Mouse (Mus musculus): ENCODE measurements around the gene Mcpt4. TPM values are rescaled to one million over a fixed set of nuclear protein-coding genes. Genes with fewer than 3 reads are reported as not detected.
"Not testable (repeated sequence)": the region's sequence is repeated elsewhere in the genome, so short reads cannot be mapped to it uniquely, and the experiment has no call there.

The Mcpt4 gene
- polyA plus RNA-seq, 1 experiment from 2014 or later, result 1.9 TPM

DNA sequence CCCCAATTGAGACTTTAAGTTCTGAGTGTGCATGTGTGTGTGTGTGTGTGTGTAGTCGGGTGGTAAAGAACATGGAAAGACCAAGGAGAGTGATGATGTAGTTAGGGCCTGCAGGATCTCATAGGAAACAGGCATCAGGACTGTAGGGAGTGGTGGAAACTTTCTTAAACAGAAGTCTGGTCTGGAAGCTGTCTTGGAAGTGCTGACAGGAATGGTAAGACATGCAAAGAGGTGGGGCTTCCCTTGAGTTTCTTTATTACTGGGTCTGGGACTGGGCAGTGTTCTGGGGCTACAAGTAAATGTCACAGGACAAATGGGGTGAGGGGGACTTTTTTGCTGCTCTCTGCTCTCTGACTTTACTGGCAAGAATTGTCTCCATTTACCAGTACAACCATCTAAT, 35.5 kb upstream of the Mcpt4 start:
- TF ChIP-seq CTCF (IDR thresholded peaks at IDR 0.05; ENCODE audit: low read depth), result no peak
- Histone ChIP-seq H3K9ac (ENCODE audit: low read depth, low read length) (no peak overlapping the region), H3K4me1 (replicated peaks; ENCODE audit: control insufficient read depth, insufficient read depth, low read length) (no peaks in the 10 kb centered on the region), H3K4me2 (replicated peaks; ENCODE audit: low read depth) (no peak overlapping the region), H3K9me3 (ENCODE audit: control insufficient read depth) (no peaks in the 10 kb centered on the region), H3K27me3 (replicated peaks; ENCODE audit: control insufficient read depth, insufficient read depth, low read length) (no peaks in the 10 kb centered on the region), H3K36me3 (ENCODE audit: control insufficient read depth, insufficient read depth) (no peaks in the 10 kb centered on the region), H3K4me3 (ENCODE audit: low read depth, low read length) (no peak overlapping the region), H3K27ac (ENCODE audit: low read depth, low read length) (no peak overlapping the region)
- WGBS, result 68% methylated on average over 1 of the region's 1 CpGs
- ATAC-seq, result no peak

DNA sequence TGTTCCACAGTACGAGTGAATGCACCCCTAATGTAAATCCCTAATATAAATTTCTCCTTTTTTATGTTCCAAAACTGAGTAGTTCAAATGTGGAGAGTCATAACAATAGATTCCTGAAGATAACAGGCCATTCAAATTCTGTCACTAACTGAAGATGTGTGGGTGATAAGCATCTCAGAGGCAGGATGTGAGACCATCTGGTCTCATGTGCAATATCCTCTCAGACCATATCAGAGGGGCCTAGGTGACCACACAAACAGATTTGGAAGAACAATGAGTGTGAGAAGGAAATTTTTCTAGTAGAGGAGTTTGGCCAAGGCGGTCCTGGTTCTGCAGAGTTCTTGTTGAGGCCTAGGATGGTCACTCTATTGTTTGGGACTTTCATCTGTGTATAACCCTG, 31.2 kb upstream of the Mcpt4 start:
- TF ChIP-seq CTCF (IDR thresholded peaks at IDR 0.05; ENCODE audit: low read depth), result no peak
- 69% methylated on average over 2 of the region's 2 CpGs for WGBS
- H3K9ac ChIP-seq (ENCODE audit: low read depth, low read length), result no peak overlapping the region
- H3K9me3 ChIP-seq (ENCODE audit: control insufficient read depth), result no peaks in the 10 kb centered on the region
- no peaks in the 10 kb centered on the region for H3K27me3 ChIP-seq (replicated peaks; ENCODE audit: control insufficient read depth, insufficient read depth, low read length)
- H3K4me1 ChIP-seq (replicated peaks; ENCODE audit: control insufficient read depth, insufficient read depth, low read length), result no peaks in the 10 kb centered on the region
- no peaks in the 10 kb centered on the region for H3K36me3 ChIP-seq (ENCODE audit: control insufficient read depth, insufficient read depth)
- H3K4me2 ChIP-seq (replicated peaks; ENCODE audit: low read depth), result no peak overlapping the region
- H3K27ac ChIP-seq (ENCODE audit: low read depth, low read length), result no peak overlapping the region
- ATAC-seq, result no peak
- H3K4me3 ChIP-seq (ENCODE audit: low read depth, low read length), result no peak overlapping the region

DNA sequence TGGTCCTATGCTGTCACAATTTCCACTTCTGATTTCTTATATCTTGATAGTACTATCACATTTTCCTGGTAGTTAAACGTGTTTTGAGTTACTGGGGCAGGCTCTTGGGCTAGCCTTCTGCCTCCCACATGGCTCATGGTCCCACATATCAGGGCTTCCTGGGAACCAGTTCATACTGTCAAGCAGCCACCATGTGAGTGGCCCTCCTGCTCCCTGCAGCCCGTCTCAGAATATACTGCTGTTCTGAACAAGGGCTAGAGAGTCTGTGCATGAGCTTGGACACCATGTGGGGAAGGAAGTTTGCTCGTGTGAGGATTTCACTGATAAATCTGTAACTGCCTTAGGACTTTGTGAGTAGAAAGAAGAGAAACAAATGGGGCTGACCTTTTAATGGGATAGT, 24.6 kb upstream of the Mcpt4 start:
- ATAC-seq, result no peak

DNA sequence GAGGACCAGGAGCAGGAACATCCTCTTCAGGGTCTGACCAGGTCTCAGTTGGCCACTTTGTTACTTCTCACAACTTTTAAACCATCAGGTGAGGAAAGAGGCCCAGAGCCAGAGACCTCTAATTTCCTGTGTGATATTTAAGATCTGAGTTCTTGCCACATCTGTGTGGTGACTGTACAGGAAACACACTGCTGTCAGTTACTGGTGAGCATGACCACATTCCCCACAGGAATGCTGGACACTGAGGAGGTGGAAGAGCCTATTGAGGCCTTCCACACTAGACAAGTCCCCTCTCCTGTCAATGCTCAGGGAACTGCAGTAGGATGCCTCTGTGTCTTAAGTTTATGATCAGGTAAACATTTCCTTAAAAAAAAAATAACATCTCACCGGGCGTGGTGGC, 23.1 kb upstream of the Mcpt4 start, which contains the start of gene Mcpt8:
Gene Mcpt8 (minus strand): TSS at position 107 of the 400 bp plus-strand sequence.
- TF ChIP-seq CTCF (IDR thresholded peaks at IDR 0.05; ENCODE audit: low read depth), result no peak
- WGBS, result 89% methylated on average over 2 of the region's 2 CpGs
- H3K4me1 ChIP-seq (replicated peaks; ENCODE audit: control insufficient read depth, insufficient read depth, low read length), result no peaks in the 10 kb centered on the region

More for the DNA sequence above, 24.6 kb upstream of the Mcpt4 start:
- no peak for TF ChIP-seq CTCF (IDR thresholded peaks at IDR 0.05; ENCODE audit: low read depth)
- H3K27me3 ChIP-seq (replicated peaks; ENCODE audit: control insufficient read depth, insufficient read depth, low read length), result no peaks in the 10 kb centered on the region
- H3K4me3 ChIP-seq (ENCODE audit: low read depth, low read length), result no peak overlapping the region
- H3K4me2 ChIP-seq (replicated peaks; ENCODE audit: low read depth), result no peak overlapping the region
- no peaks in the 10 kb centered on the region for H3K4me1 ChIP-seq (replicated peaks; ENCODE audit: control insufficient read depth, insufficient read depth, low read length)
- H3K9me3 ChIP-seq (ENCODE audit: control insufficient read depth), result no peaks in the 10 kb centered on the region
- no peak overlapping the region for H3K9ac ChIP-seq (ENCODE audit: low read depth, low read length)
- no peak overlapping the region for H3K27ac ChIP-seq (ENCODE audit: low read depth, low read length)
- H3K36me3 ChIP-seq (ENCODE audit: control insufficient read depth, insufficient read depth), result no peaks in the 10 kb centered on the region
- WGBS, result 74% methylated on average over 3 of the region's 3 CpGs

DNA sequence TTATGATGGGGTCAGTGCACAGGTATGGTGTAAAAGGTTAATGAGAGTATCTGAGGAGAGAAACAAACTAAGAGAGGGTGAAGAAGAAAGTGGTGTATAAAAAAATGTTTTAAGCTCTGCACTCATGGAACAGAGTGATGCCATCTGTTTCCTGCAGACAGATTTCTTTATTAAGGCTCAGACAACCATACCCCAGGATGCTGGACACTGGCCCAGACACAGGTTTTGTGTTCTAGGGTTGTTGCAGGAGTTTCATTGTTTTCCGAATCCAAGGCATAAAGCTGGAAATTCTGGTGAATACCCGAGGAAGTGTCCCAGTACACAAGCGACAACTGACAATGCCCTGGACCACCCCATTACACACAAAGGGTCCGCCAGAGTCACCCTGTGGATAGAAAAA, 19.9 kb upstream of the Mcpt4 start:
- H3K27ac ChIP-seq (ENCODE audit: low read depth, low read length), result no peak overlapping the region
- ATAC-seq, result no peak
- no peak overlapping the region for H3K4me3 ChIP-seq (ENCODE audit: low read depth, low read length)
- no peak for TF ChIP-seq CTCF (IDR thresholded peaks at IDR 0.05; ENCODE audit: low read depth)
- no peak overlapping the region for H3K4me2 ChIP-seq (replicated peaks; ENCODE audit: low read depth)
- no peaks in the 10 kb centered on the region for H3K9me3 ChIP-seq (ENCODE audit: control insufficient read depth)
- H3K36me3 ChIP-seq (ENCODE audit: control insufficient read depth, insufficient read depth), result no peaks in the 10 kb centered on the region
- no peaks in the 10 kb centered on the region for H3K27me3 ChIP-seq (replicated peaks; ENCODE audit: control insufficient read depth, insufficient read depth, low read length)
- WGBS, result 90% methylated on average over 4 of the region's 4 CpGs
- no peaks in the 10 kb centered on the region for H3K4me1 ChIP-seq (replicated peaks; ENCODE audit: control insufficient read depth, insufficient read depth, low read length)
- no peak overlapping the region for H3K9ac ChIP-seq (ENCODE audit: low read depth, low read length)

More for the DNA sequence above, 23.1 kb upstream of the Mcpt4 start, which contains the start of gene Mcpt8:
- Histone ChIP-seq H3K27ac (ENCODE audit: low read depth, low read length) (no peak within 1 kb of the TSS), H3K9ac (ENCODE audit: low read depth, low read length) (no peak within 1 kb of the TSS), H3K36me3 (ENCODE audit: control insufficient read depth, insufficient read depth) (no peaks in the 10 kb centered on the region), H3K27me3 (replicated peaks; ENCODE audit: control insufficient read depth, insufficient read depth, low read length) (no peaks in the 10 kb centered on the region), H3K4me2 (replicated peaks; ENCODE audit: low read depth) (no peak within 1 kb of the TSS), H3K4me3 (ENCODE audit: low read depth, low read length) (no peak within 1 kb of the TSS), H3K9me3 (ENCODE audit: control insufficient read depth) (no peaks in the 10 kb centered on the region)
- ATAC-seq, result no peak

DNA sequence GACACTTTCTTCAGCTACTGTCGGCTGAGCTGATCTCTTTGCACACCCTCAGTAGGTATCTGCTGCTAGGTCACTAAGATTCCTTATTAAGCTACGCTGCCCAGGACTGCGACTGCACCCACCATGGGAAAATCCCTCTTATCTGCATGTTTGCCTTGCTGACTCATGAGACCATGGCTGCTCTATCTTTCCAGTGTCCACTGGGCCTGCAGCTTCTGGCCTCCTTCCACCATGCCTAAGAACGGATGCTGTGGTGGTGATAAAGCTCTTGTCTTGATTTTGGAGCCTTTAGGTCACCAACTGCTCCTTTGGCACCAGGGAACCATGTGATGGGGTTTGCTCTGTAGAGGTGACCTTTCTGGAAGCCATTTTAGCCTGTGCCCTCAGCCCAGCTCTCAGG, 4.4 kb downstream of the Mcpt4 start:
- TF ChIP-seq CTCF (IDR thresholded peaks at IDR 0.05; ENCODE audit: low read depth), result no peak
- Histone ChIP-seq H3K4me3 (ENCODE audit: low read depth, low read length) (no peak overlapping the region), H3K36me3 (ENCODE audit: control insufficient read depth, insufficient read depth) (no peaks in the 10 kb centered on the region), H3K9me3 (ENCODE audit: control insufficient read depth) (no peaks in the 10 kb centered on the region), H3K9ac (ENCODE audit: low read depth, low read length) (no peak overlapping the region), H3K27me3 (replicated peaks; ENCODE audit: control insufficient read depth, insufficient read depth, low read length) (no peaks in the 10 kb centered on the region), H3K4me2 (replicated peaks; ENCODE audit: low read depth) (no peak overlapping the region), H3K4me1 (replicated peaks; ENCODE audit: control insufficient read depth, insufficient read depth, low read length) (no peaks in the 10 kb centered on the region), H3K27ac (ENCODE audit: low read depth, low read length) (no peak overlapping the region)
- 42% methylated on average over 4 of the region's 4 CpGs for WGBS
- ATAC-seq, result no peak

DNA sequence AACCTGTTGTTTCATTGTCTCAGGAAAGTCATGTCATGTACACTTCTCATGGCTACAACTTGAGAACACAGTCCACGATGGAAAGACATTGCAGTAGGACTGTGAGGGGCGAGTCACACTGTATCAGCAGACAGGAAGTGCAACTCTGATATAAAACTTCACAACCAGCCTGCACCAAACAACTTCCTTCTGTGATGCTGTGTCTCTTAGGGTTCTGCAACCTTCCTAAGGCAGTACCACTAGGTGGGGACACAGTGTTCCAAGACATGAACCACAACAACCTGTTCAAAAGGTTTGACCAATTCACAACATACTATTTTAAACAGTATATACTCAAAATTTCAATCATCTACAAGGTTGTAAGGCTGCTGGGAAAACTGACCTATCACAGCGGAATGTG, 6.7 kb downstream of the Mcpt4 start:
- Histone ChIP-seq H3K27me3 (replicated peaks; ENCODE audit: control insufficient read depth, insufficient read depth, low read length) (peaks cover 8% of the 10 kb centered on the region; the same call in 1 of the 2 replicates), H3K27ac (ENCODE audit: low read depth, low read length) (no peak overlapping the region), H3K4me3 (ENCODE audit: low read depth, low read length) (no peak overlapping the region), H3K9me3 (ENCODE audit: control insufficient read depth) (no peaks in the 10 kb centered on the region), H3K36me3 (ENCODE audit: control insufficient read depth, insufficient read depth) (no peaks in the 10 kb centered on the region), H3K9ac (ENCODE audit: low read depth, low read length) (no peak overlapping the region), H3K4me2 (replicated peaks; ENCODE audit: low read depth) (no peak overlapping the region), H3K4me1 (replicated peaks; ENCODE audit: control insufficient read depth, insufficient read depth, low read length) (no peaks in the 10 kb centered on the region)
- no peak for TF ChIP-seq CTCF (IDR thresholded peaks at IDR 0.05; ENCODE audit: low read depth)
- 73% methylated on average over 3 of the region's 3 CpGs for WGBS
- ATAC-seq, result no peak

DNA sequence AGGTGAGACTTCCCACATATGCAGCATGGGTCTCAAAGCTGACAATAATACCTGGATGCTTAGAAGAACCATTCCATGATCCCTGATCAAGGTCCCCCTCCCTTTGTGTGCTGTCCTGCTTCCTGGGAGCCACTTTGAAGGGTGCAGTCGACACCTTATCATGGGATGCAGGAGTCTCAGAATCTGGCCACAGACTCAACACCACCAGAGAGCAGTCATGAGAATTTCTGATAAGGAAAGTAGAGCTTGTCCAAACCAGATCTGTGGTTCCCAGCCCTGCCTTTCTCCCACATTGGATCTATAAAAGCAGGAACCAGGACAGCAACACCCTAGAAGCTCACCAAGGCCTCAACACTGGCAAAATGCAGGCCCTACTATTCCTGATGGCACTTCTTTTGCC, 20.3 kb downstream of the Mcpt4 start, which contains the start of gene Mcpt2:
Gene Mcpt2 (plus strand): TSS at position 250 of the 400 bp plus-strand sequence.
- ATAC-seq; H3K36me3 ChIP-seq (ENCODE audit: control insufficient read depth, insufficient read depth); H3K4me3 ChIP-seq (ENCODE audit: low read depth, low read length); H3K4me1 ChIP-seq (replicated peaks; ENCODE audit: control insufficient read depth, insufficient read depth, low read length); H3K27ac ChIP-seq (ENCODE audit: low read depth, low read length); H3K27me3 ChIP-seq (replicated peaks; ENCODE audit: control insufficient read depth, insufficient read depth, low read length); H3K4me2 ChIP-seq (replicated peaks; ENCODE audit: low read depth); H3K9me3 ChIP-seq (ENCODE audit: control insufficient read depth); H3K9ac ChIP-seq (ENCODE audit: low read depth, low read length): not testable (repeated sequence)
- WGBS, result 55% methylated on average over 1 of the region's 1 CpGs

Data from intestine, postnatal 0 days (tissue).